Mouse (Mus musculus): Measurements from ENCODE around the gene H2-Eb2.

GRCm38 (mm10) chr17:34314286-34314685, 11.2 kb upstream of the H2-Eb2 start:
- TF ChIP-seq CTCF (IDR thresholded peaks at IDR 0.05; ENCODE audit: control insufficient read depth, insufficient read depth, insufficient replicate concordance, low read depth, low read length) (no peak), POLR2A (IDR thresholded peaks at IDR 0.05; ENCODE audit: control insufficient read depth, low read depth, low read length) (no peak)

Data from testis, adult 2 months (tissue).